Mouse (Mus musculus): ENCODE measurements around the gene Leprot. TPM values are rescaled to one million over a fixed set of nuclear protein-coding genes. Genes with fewer than 3 reads are reported as not detected.

Gene Leprot
- 10 to 100 TPM; 24.3 to 27.6 TPM for total RNA-seq (2021)

- peak; percentile 100 for DNase-seq (ENCODE audit: low spot score in 2 of 2)
- intact Hi-C loops (cut with DNase I): loop anchor here (5.0 to 10.0 kb wide), 2 partner anchors 140 to 293 kb away; no protein-coding TSS in a partner anchor
Measured at GRCm38 (mm10) chr4:101647196-101647905, at the start of gene Leprot. TSS of gene Leprot (plus strand) at chr4:101647718.

GRCm38 (mm10) chr4:101601758-101602157, 45.8 kb upstream of the Leprot start:
- intact Hi-C loops (cut with DNase I): no loop called here
- no peak for DNase-seq (ENCODE audit: low spot score in 2 of 2)

- no peak for DNase-seq (ENCODE audit: low spot score in 2 of 2)
- intact Hi-C loops (cut with DNase I): no loop called here
Measured at GRCm38 (mm10) chr4:101603635-101604034, 43.9 kb upstream of the Leprot start.

GRCm38 (mm10) chr4:101616520-101616919, 31.0 kb upstream of the Leprot start:
- intact Hi-C loops (cut with DNase I): loop anchor here (10.0 kb wide), 1 partner anchor 112 kb away; no protein-coding TSS in a partner anchor
- no peak for DNase-seq (ENCODE audit: low spot score in 2 of 2)

GRCm38 (mm10) chr4:101617742-101618141, 29.8 kb upstream of the Leprot start:
- DNase-seq (ENCODE audit: low spot score in 2 of 2): no peak
- intact Hi-C loops (cut with DNase I): loop anchor here (10.0 kb wide), 1 partner anchor 113 kb away; no protein-coding TSS in a partner anchor

GRCm38 (mm10) chr4:101620206-101620605, 27.3 kb upstream of the Leprot start:
- DNase-seq (ENCODE audit: low spot score in 2 of 2): no peak
- intact Hi-C loops (cut with DNase I): no loop called here

GRCm38 (mm10) chr4:101621241-101621640, 26.3 kb upstream of the Leprot start:
- DNase-seq (ENCODE audit: low spot score in 2 of 2): no peak
- intact Hi-C loops (cut with DNase I): no loop called here

GRCm38 (mm10) chr4:101625278-101625677, 22.2 kb upstream of the Leprot start:
- intact Hi-C loops (cut with DNase I): no loop called here
- DNase-seq (ENCODE audit: low spot score in 2 of 2): no peak

- DNase-seq (ENCODE audit: low spot score in 2 of 2): no peak
- intact Hi-C loops (cut with DNase I): no loop called here
Measured at GRCm38 (mm10) chr4:101635596-101635995, 11.9 kb upstream of the Leprot start.

GRCm38 (mm10) chr4:101637472-101637871, 10.0 kb upstream of the Leprot start:
- no peak for DNase-seq (ENCODE audit: low spot score in 2 of 2)
- intact Hi-C loops (cut with DNase I): no loop called here

- intact Hi-C loops (cut with DNase I): loop anchor here (10.0 kb wide), 1 partner anchor 286 kb away; no protein-coding TSS in a partner anchor
- DNase-seq (ENCODE audit: low spot score in 2 of 2): no peak
Measured at GRCm38 (mm10) chr4:101640631-101641030, 6.9 kb upstream of the Leprot start.

- DNase-seq (ENCODE audit: low spot score in 2 of 2): no peak
- intact Hi-C loops (cut with DNase I): loop anchor here (10.0 kb wide), 1 partner anchor 288 kb away; no protein-coding TSS in a partner anchor
Measured at GRCm38 (mm10) chr4:101642708-101643107, 4.8 kb upstream of the Leprot start.

GRCm38 (mm10) chr4:101643216-101643615, 4.3 kb upstream of the Leprot start:
- no peak for DNase-seq (ENCODE audit: low spot score in 2 of 2)
- intact Hi-C loops (cut with DNase I): loop anchor here (10.0 kb wide), 1 partner anchor 288 kb away; no protein-coding TSS in a partner anchor

GRCm38 (mm10) chr4:101646857-101647195, 692 bp upstream of the Leprot start:
- DNase-seq (ENCODE audit: low spot score in 2 of 2): no peak
- intact Hi-C loops (cut with DNase I): loop anchor here (5.0 to 10.0 kb wide), 2 partner anchors 140 to 292 kb away; no protein-coding TSS in a partner anchor

- DNase-seq (ENCODE audit: low spot score in 2 of 2): no peak
- intact Hi-C loops (cut with DNase I): loop anchor here (5.0 to 10.0 kb wide), 2 partner anchors 141 to 293 kb away; no protein-coding TSS in a partner anchor
Measured at GRCm38 (mm10) chr4:101647976-101648642, 591 bp downstream of the Leprot start.

- no peak for DNase-seq (ENCODE audit: low spot score in 2 of 2)
- intact Hi-C loops (cut with DNase I): loop anchor here (5.0 to 10.0 kb wide), 2 partner anchors 141 to 294 kb away; no protein-coding TSS in a partner anchor
Measured at GRCm38 (mm10) chr4:101648745-101649144, 1.2 kb downstream of the Leprot start.

GRCm38 (mm10) chr4:101650961-101651360, 3.4 kb downstream of the Leprot start:
- intact Hi-C loops (cut with DNase I): no loop called here
- no peak for DNase-seq (ENCODE audit: low spot score in 2 of 2)

- DNase-seq (ENCODE audit: low spot score in 2 of 2): no peak
- intact Hi-C loops (cut with DNase I): no loop called here
Measured at GRCm38 (mm10) chr4:101654256-101654655, 6.7 kb downstream of the Leprot start.

- no peak for DNase-seq (ENCODE audit: low spot score in 2 of 2)
- intact Hi-C loops (cut with DNase I): no loop called here
Measured at GRCm38 (mm10) chr4:101654788-101655414, 7.4 kb downstream of the Leprot start.

GRCm38 (mm10) chr4:101655415-101655790, 7.9 kb downstream of the Leprot start:
- intact Hi-C loops (cut with DNase I): no loop called here
- no peak for DNase-seq (ENCODE audit: low spot score in 2 of 2)

Data from left cerebral cortex, postnatal 36 days (tissue).